9 mouse cellular contexts compared by ENCODE assay signal in the genomic region with DNA sequence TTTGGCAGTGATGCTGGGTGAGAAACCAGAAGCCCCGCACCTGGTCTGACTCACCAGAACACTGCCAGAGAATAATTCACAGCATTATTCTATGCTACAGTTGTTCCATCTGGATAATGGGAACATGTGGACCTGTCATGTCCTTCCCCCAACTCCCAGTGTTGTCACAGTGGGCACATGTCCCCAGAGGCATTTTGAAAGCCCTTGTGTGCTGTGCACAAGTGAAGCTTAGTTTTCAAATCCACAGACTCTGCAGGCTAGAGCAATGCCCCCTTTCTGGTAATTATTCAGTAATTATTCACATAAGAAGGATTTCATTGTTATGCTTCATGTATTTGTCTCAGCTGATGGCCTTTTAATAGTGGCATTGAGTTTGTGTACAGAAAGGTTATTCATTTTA.
DNase-seq lines count a peak whose midpoint lies in the region; ATAC-seq lines count a peak whose summit lies in the region.
"Had no signal": no experiment of that assay in that cellular context is flagged by ENCODE, and none has a peak within 500 bp of the region (broad histone marks: within the 10 kb centered on the region; RNA-seq: fewer than 3 reads in every experiment).

No protein-coding gene starts in this region.

- no peaks in the 10 kb centered on the region for H3K9me3 ChIP-seq in embryonic facial prominence, embryonic 10.5 days
- H3K9me3 ChIP-seq in embryonic facial prominence, embryonic 14.5 days (ENCODE audit: control insufficient read depth, low read length): no peaks in the 10 kb centered on the region
- H3K9me3 ChIP-seq in limb, embryonic 10.5 days (replicated peaks): no peaks in the 10 kb centered on the region
- H3K9me3 ChIP-seq: limb, embryonic 12.5 days had no signal

- DNase-seq in layer of hippocampus, adult 9-10 months (ENCODE audit: low spot score): peak; percentile 10
- no peak for DNase-seq in layer of hippocampus, postnatal 10 days (ENCODE audit: low spot score in 2 of 2)
- DNase-seq in embryonic facial prominence, embryonic 10.5 days (ENCODE audit: low spot score): no peak
- DNase-seq in embryonic facial prominence, embryonic 14.5 days (ENCODE audit: low spot score): peak; percentile 49
- no peak for DNase-seq in limb, embryonic 10.5 days (ENCODE audit: low spot score)
- no peak for DNase-seq in left cerebral cortex, adult 11 months (ENCODE audit: low spot score)
- no peak for DNase-seq in urinary bladder, postnatal 14 days (ENCODE audit: low spot score)
- DNase-seq: thymus, postnatal 25 days had no signal

- no peaks in the 10 kb centered on the region for H3K27me3 ChIP-seq in embryonic facial prominence, embryonic 10.5 days (replicated peaks; ENCODE audit: low read depth, poor library complexity, severe bottlenecking)
- H3K27me3 ChIP-seq in embryonic facial prominence, embryonic 14.5 days (replicated peaks; ENCODE audit: control insufficient read depth, insufficient read depth, low read length): no peaks in the 10 kb centered on the region
- peaks cover 5% of the 10 kb centered on the region; the same call in 1 of the 2 replicates for H3K27me3 ChIP-seq in limb, embryonic 10.5 days (ENCODE audit: low read depth, poor library complexity, severe bottlenecking)
- H3K27me3 ChIP-seq: limb, embryonic 12.5 days had no signal

- WGBS in embryonic facial prominence, embryonic 10.5 days: 79% methylated on average over 1 of the region's 1 CpGs
- WGBS in embryonic facial prominence, embryonic 14.5 days: 64% methylated on average over 1 of the region's 1 CpGs
- WGBS in limb, embryonic 10.5 days: 85% methylated on average over 1 of the region's 1 CpGs

- no peak for ATAC-seq in embryonic facial prominence, embryonic 14.5 days (ENCODE audit: low read depth)

- no peak overlapping the region for H3K9ac ChIP-seq in embryonic facial prominence, embryonic 14.5 days (ENCODE audit: low read depth, low read length)
- H3K9ac ChIP-seq: limb, embryonic 12.5 days had no signal

- no peak overlapping the region for H3K4me2 ChIP-seq in embryonic facial prominence, embryonic 14.5 days (ENCODE audit: low read depth, low read length)
- H3K4me2 ChIP-seq: limb, embryonic 12.5 days had no signal

- no peaks in the 10 kb centered on the region for H3K36me3 ChIP-seq in embryonic facial prominence, embryonic 10.5 days (replicated peaks)
- no peaks in the 10 kb centered on the region for H3K36me3 ChIP-seq in embryonic facial prominence, embryonic 14.5 days (ENCODE audit: control insufficient read depth, insufficient read depth, low read length)
- H3K36me3 ChIP-seq in limb, embryonic 10.5 days: no peaks in the 10 kb centered on the region
- H3K36me3 ChIP-seq: limb, embryonic 12.5 days had no signal

- no peak overlapping the region for H3K4me3 ChIP-seq in embryonic facial prominence, embryonic 10.5 days
- H3K4me3 ChIP-seq in embryonic facial prominence, embryonic 14.5 days (ENCODE audit: low read depth, low read length): no peak overlapping the region
- H3K4me3 ChIP-seq in limb, embryonic 10.5 days: no peak overlapping the region
- H3K4me3 ChIP-seq: limb, embryonic 12.5 days had no signal

- 0 out of 2 replicates have a peak overlapping the region, but pooled peaks have one; percentile 54 for H3K27ac ChIP-seq in embryonic facial prominence, embryonic 10.5 days (replicated peaks)
- H3K27ac ChIP-seq in embryonic facial prominence, embryonic 14.5 days (replicated peaks; ENCODE audit: low read depth, low read length): no peak overlapping the region; the same call in 1 of the 2 replicates
- peak overlapping the region; percentile 32; the same call in 1 of the 2 replicates for H3K27ac ChIP-seq in limb, embryonic 10.5 days

- H3K4me1 ChIP-seq in embryonic facial prominence, embryonic 10.5 days: peaks cover 13% of the 10 kb centered on the region
- peaks cover 17% of the 10 kb centered on the region for H3K4me1 ChIP-seq in embryonic facial prominence, embryonic 14.5 days (ENCODE audit: control insufficient read depth, insufficient read depth, low read length)
- H3K4me1 ChIP-seq in limb, embryonic 10.5 days: peaks cover 31% of the 10 kb centered on the region

Comparison
In these comparisons a context has a peak if more than half of its experiments do, and no peak if none do; other contexts are left out.
1. DNase-seq: peak in layer of hippocampus, adult 9-10 months (single experiment) and embryonic facial prominence, embryonic 14.5 days (single experiment); none in layer of hippocampus, postnatal 10 days (0 of 2), embryonic facial prominence, embryonic 10.5 days (single experiment), limb, embryonic 10.5 days (single experiment), left cerebral cortex, adult 11 months (single experiment) and urinary bladder, postnatal 14 days (single experiment).